Mouse (Mus musculus) A20 (cell line): ENCODE measurements around the gene Hs2st1.

Source experiments
- DNase-seq: peaks from one replicate; pipeline ENCODE4 v3.0.0-alpha.2; 2011; ENCODE audit warnings: low read depth, low spot score

Gene Hs2st1

DNA sequence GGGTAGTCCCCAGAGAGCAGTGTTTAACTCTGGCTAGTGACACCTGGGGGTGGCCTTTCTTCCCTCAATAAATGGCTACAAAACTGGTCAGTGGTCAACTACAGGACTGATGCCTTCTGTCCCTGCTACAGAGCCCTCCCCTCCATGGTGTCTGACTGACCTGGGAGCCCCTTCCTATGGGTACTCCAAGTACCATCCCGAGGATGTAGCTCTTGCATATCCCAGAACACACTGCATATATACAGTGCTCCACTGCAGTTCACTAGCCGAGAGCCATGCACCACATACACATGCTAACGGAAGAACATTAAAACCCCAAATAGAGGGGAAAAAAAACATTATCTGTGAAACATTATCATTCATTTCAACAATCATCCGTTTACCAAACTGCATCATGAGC lies 61.6 kb downstream of the Hs2st1 start:
- DNase-seq: no peak

- DNase-seq: no peak
Observed at GRCm38 (mm10) chr3:144507885-144508284, 62.1 kb downstream of the Hs2st1 start.

DNA sequence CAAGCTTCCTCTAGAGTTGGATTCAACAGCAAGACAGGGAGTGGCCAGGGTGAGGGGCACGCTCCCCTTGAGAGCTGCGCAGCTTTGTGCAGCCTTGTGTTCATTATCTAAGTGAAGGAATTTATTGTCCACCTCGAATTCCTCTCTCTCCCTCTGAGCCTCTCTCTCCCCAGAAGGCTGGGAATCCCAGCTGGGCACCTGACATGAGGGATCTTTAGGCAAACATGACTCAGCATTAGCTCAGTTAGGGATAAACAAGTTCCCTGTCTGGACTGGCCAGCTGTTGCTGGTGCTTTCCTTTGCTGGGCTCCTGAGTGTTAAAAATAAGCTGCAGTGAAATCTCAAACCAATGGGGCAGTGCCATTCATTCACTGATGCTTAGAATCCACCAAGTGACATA lies 63.8 kb downstream of the Hs2st1 start:
- DNase-seq: no peak

DNA sequence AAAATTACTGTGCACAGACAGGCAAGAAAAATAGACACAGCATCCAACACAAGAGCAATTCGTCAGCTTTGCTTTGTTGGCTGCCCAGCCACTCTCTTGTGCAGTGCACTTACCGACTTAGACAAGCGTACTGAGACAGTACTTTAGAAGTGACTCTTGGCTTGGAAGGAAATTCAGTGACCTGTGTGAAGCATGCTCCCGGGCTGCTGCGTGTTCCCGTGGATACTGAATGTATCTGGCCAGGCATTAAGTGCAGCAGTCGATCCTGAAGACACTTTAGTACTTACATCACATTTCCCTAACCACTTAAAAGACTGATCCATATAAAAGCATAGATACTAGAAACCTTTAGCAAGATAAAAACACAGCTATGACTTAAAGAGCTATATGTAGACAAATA lies 68.1 kb downstream of the Hs2st1 start:
- no peak for DNase-seq

- no peak for DNase-seq
Observed at GRCm38 (mm10) chr3:144496762-144497161, 73.2 kb downstream of the Hs2st1 start.

DNA sequence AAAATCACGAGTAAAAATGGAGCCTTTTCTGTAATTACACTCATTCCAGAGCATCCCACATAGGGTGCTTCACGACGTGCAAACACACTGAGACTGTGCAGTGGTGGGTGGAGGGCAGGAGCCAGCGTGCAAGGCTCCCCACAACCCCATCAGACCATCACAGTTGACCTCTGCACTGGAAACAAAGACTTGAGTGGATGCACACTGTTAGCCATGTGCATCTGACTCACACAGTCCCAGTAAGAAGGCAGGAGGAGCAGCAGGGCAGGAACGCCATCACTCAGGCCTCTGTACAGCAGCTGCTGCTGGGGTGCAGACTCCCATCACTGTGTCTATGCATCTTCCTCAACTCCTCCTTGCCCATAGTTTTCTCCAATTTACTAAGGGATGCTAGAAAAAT lies 75.1 kb downstream of the Hs2st1 start:
- no peak for DNase-seq

DNA sequence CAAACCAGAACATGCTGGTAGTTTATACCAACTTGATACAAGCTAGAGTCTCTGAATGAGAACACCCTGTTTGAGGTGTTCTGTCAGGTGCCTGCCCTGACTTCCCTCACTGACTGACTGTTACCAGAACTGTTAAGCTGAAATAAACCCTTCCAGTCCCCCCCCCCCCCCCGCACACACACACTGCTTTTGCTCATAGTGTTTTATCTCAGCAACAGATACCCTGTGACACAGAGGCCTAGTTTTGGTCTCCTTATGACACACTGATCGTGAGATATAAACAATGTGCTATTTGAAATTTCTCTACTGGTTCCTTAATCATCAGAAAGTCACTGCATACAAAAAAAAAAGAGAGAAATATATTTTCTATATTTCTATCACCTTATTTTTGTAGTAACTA lies 81.2 kb downstream of the Hs2st1 start:
- DNase-seq: no peak

GRCm38 (mm10) chr3:144480595-144480994 lies 89.4 kb downstream of the Hs2st1 start:
- peak; percentile 56 for DNase-seq

- no peak for DNase-seq
Observed at GRCm38 (mm10) chr3:144478427-144478794, 91.6 kb downstream of the Hs2st1 start.

- DNase-seq: no peak
Observed at GRCm38 (mm10) chr3:144477707-144478426, 92.1 kb downstream of the Hs2st1 start.

DNA sequence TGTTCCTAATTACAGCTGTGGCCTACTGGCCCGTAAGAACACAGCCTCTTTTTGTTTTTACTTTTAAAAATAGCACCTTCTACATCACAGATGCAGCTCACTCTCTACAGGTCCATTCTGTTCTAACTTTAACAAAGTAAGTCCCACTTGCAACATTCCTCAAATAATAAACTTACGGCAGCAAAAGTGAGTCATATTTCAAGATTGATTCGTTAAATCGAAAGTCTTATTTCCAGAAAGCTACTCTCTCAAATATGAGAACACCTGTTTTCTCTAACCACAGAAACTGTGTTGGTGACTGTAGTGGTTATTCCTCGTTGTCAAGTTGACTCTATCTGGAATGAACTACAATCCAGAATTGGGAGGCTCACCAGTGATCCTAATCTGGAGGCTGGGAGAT lies 94.1 kb downstream of the Hs2st1 start:
- peak; percentile 46 for DNase-seq

DNA sequence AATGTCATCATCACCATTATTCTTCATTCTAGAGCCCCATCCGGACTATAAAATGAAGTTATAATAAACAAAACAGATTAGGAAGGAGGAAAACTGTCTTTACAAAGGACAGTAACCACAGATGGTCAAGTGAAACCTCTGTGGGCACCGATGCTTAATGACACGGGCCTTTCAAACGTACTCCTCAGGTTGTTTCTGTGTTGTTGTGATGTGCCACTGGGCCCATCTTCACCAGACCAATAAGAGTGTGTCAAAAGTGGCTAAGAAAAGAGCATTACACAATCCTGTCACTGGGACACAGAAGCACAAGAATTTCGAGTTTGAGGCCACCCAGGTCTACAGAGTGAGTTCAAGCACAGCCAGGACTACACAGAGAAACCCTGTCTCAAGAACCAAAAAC lies 95.3 kb downstream of the Hs2st1 start:
- no peak for DNase-seq

DNA sequence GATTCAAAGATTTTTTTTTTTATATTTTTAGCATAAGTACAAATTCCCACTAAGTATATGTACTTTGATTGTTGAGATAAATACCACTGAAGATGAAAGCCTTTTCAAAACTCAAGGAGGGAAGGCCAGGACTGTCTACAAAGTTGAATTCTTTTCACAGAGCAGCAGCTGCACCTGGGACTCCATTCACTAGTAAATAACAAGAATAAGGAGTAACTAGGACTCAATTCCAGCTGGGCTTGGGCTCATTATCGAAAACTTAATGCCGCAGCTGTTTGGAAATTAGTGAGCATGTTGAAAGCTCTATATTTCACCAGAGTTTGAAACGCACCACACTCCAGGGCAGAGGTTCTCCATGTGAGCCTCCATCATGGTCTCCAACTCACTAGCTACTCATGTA lies 98.0 kb downstream of the Hs2st1 start:
- no peak for DNase-seq

- DNase-seq: no peak
Observed at GRCm38 (mm10) chr3:144470901-144471300, 99.1 kb downstream of the Hs2st1 start.

DNA sequence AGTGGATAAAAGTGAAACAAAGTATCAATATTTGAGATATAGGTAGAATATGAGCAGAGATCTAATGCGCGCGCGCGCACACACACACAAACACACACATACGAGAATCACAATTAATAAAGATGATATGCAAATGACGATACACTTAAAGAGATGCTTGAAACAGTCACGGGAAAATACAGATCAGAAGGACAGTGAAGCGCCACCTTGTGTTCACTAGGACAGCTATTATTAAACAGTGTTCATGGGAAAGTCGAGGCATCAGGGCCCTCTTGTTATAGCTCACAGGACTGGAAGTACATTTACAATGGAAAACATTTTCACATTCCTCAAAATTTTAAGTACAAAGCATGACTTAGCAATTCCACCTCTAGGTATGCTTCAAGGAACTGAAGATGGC lies 102.5 kb downstream of the Hs2st1 start:
- peak; percentile 56 for DNase-seq

DNA sequence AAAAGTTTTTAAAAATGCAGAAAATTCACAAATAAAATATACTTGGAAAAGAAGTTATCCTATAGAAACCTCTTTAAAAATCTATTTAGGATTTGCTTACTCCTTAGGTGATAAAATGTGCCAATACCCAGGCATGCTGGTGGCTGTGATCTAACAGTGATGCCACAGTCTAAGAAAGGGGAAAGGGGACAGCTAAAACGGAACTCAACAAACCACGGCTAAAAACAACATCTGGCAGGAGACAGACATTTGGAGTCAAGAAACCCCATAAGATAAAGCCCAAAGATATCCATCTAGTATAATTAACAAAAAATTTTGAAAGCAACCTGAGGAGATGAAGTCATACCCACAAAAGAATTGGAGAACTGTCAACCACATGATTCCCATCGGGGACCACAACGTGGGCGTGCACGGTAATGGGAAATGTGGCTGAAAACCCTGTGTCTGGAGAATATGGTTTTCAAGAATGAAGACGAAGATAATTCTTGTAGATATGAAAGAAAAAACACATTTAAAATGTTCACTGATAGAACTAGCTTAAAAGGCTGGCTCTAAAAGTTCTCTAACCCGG lies 103.8 kb downstream of the Hs2st1 start:
- no peak for DNase-seq

DNA sequence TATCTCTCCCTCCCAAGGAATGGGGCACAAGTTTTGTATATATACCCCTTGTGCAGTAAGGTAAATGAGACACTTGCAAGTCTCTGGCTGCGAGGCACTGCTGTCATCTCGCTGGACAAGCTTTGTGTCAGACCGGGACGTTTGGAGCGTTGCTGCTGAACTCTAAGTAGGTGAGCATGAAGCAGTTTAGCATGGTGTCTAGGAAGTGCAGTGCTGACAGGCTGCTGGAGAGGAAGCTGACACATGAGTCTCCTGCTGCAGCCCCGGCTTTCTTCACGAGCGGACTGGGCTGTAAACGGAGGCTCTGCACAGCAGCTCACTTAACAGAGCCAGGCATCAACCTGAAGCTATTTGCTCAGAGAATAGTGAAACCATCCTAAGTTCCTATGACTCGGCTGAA lies 107.3 kb downstream of the Hs2st1 start:
- no peak for DNase-seq

DNA sequence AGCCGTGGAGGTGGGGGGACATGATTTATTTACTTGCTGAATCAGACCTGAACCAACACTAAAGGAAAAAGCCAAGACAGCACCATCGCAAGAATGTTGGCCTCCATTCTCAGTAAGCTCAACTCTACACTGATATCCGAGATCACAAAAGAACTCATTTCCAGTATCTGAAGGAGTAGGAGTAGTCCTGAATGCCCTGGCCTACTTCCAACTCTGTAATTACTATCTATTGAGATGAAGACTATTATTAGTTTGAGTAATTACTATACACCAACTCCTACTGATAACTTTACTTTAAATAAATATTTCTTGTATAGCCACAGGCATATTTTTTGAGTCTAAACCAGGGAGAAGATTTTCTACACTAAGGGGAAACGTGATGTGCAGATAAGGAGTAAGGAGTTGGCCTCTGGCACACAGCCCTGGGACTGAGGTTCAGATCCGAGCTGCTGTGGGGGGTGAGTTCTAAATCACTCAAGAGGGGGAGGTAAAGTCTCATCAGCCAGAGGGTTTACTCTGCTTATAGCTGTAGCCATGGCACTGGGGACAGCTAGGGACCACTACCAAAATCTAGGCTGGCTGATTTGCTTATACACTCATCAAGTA lies 109.7 kb downstream of the Hs2st1 start:
- DNase-seq: no peak

GRCm38 (mm10) chr3:144459285-144459697 lies 110.7 kb downstream of the Hs2st1 start:
- DNase-seq: peak; percentile 72

DNA sequence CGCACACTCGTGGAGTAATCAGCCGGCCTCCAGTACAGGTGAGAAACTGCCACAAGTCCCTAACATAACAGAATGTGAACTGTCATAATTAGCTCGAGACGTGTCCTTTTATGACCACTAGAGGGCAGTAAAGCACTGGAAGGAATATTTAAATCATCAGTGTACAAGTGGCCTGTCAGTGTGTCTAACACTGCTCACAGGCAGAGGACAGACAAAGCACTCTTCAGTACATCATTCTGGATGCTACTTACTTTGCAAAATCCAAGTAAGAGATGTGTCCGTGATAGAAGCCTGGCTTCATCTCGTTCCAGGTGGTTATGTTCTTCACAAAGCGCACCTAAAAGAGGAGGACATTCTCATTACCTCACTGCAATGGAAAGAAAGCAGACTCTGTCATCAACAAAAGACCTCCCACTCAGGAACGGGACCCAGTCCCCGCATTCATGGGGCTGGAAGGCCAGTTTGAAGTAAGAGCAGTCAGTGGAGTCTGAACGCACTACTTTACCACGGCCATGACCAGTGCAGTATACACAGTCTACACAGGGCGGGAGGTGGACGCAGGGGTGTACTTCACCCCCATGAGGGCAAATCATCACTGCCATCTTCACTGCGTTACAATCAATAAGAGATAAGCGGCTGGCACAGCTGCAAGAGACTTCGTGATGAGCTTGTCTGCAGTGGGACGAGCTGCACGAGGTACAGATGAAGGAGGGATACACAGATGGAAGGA lies 116.1 kb downstream of the Hs2st1 start:
- peak; percentile 74 for DNase-seq

DNA sequence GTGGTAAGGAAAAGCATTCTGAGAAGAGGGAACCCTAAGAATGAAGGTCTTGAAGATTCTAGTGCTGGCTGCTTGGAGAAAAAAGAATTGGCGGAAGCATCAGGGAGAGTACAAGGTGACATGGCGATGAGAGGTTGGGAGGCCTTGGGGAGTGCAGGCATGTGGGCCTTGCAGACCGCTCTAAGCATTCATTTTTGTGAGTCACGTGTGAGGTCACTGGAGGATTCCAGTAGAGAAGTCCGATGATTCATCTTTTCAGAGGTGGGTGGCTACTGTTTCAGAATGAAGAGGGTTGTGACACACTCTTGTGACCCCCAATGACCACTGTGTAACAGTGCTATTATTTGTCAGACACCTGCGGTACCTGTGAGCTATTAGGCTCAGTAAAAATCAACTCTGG lies 121.0 kb downstream of the Hs2st1 start:
- no peak for DNase-seq

DNA sequence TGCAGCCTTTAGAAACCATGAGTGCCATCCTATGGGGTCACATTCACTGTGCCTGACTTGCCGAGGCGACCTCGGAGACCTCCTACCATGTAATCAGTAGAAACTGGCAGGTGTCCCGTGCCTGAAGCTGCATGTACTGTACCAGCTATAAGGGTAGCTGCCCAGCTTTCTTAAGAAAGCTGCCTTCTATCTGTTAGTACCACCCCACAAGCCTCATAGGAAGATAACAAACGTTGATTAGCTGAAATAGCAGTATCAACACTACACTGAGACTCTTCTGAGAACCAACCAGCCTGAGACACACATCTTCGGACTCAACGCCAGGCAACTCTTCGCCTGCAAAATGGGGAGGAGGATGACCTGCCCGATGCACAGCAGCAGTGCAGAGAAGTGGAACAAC lies 122.1 kb downstream of the Hs2st1 start:
- no peak for DNase-seq
